Mouse (Mus musculus): Measurements from ENCODE around the gene Cdkn1b.

The Cdkn1b gene

DNA sequence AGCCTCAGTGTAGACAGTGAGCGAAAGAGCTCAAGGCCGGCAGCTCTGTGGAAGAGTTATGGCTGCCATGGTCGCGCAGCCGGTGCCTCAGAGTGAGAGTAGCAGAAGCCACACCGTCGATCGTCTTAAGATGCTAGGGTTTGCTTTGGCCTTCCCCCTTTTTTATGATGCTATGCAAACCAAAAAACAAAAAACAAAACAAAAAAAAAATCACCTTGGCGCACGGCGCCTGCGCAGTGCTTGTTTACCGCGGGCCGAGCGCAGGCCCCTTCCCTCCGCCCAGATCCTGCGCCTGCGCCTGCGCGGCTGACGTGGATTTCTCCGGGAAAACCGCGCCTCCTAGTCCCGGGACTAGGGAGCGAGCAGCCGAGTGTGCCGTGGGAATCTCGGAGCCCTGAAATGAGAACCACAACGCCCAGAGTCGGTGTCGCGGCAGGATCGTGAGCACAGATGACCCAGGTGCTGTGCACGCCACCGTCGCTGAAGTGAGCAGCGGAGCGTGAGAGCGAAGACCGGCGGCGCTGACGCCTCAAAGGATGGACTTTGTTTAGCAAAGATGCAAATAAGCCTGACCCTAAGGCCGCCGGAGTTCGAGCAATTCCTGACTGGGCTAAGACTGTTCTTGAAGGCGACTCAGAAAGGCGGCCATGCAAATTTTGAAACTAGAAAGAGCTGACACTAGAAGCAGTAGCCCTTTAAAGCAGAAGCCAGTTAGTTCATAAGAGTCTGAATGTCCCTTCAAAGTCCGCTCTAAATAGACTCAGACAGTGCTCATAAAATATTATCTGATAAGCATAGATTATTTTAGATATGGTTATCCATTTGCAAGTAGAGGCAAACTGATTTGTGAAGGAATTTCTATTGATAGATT lies 21.9 kb upstream of the Cdkn1b start, which contains the start of gene Gpr19:
Gene Gpr19 (minus strand): TSS at position 484 of the 871 bp plus-strand sequence.
- intact Hi-C loops (cut with DNase I) = loop anchor here (2.0 kb wide), 1 partner anchor 22 kb away; the partner anchor contains the start of gene Cdkn1b

DNA sequence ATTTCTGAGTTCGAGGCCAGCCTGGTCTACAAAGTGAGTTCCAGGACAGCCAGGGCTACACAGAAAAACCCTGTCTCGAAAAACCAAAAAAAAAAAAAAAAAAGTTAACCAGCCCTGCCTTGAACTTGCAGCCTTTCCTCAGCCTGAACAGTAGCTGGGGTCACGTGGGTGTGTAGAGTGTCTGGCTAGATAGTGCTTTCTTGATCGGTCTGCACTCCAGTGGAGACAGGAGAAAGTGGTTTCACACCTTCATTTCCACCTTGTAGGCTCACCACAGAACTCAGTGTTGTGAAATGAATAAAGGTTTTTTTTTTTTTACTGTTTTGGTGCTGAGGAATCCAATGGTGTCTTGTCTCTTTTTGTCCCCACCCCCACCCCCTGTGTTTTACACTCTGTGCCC lies 16.8 kb upstream of the Cdkn1b start:
- intact Hi-C loops (cut with DNase I) = no loop called here

DNA sequence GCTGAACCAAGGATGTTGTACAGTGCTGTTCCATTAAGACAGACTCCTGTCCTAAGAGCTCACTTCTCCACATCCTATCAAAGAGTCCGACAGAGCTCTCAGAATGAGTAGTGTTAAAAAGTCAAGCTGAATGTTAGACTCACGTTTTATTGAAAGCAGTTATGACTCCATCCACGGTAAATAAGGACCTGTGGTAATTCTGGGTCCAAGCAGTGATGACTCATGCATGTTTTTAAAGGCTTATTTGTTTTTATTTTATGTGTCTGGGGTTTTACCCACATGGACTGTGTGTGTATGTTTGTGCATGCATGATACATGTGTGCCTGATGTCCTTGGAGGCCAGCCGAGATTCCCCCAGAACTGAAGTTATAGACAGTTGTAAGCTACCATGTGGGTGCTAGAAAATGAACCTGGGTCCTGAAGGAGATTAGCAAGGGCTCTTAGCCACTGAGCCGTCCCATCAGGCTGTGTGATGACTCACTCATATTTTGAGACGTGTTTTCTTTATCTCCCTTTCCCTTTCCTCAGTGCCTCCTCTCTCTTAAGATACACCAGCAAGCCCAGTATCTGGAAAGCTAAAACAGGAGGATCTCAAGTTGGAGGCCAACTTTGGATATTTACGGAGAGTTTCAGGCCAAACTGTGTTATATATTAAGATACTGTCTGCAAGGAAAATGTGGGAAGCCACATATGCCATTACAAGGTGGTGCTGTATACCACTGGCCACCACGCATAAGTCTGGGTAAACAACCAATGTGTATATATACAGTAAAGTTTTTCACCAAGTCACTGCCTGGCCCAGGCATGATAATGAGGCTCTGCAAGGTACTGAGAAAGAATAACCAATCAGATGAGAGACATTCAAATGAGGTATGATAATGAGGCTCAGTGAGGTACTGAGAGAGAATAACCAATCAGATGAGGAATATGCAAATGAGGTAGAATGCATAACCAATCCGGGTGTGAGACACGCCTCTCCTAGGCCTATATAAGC lies 16.0 kb upstream of the Cdkn1b start:
- intact Hi-C loops (cut with DNase I) = no loop called here

DNA sequence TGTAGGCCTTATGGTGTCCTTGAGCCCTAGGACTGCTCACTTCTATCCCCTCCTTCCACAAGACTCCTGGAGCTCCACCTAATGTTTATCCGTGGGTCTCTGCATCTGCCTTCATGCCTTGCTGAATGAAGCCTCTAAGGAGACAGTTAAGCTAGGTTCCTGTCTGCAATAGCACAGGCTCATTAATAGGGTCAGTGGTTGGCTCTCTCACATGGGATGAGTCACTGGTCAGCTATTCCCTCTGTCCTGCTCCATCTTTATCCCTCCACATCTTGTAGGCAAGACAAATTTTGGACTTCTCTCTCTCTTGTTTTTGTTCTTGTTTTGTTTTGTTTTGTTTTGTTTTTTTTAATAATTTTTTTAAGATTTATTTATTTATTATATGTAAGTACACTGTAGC lies 14.4 kb upstream of the Cdkn1b start:
- intact Hi-C loops (cut with DNase I) = no loop called here

DNA sequence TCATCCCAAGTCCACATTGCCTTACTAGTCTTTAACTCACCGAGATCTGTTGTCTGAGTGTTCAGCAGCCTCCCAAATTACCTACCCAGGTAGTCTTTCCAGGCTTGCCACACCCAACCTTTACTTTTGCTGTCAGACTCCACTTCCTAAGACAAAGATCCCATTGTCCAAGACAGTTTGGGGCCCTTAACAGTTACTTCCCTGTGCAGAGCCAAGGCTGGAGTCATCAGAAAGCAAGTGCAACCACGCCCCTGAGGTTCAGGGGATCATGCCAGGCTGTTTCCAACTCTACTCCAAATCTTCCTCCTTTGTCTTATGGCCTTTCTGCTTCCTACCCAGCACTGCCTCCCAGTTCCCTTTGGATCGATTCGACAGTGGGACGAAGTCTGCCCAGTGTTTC lies 5.7 kb upstream of the Cdkn1b start:
- intact Hi-C loops (cut with DNase I) = no loop called here

DNA sequence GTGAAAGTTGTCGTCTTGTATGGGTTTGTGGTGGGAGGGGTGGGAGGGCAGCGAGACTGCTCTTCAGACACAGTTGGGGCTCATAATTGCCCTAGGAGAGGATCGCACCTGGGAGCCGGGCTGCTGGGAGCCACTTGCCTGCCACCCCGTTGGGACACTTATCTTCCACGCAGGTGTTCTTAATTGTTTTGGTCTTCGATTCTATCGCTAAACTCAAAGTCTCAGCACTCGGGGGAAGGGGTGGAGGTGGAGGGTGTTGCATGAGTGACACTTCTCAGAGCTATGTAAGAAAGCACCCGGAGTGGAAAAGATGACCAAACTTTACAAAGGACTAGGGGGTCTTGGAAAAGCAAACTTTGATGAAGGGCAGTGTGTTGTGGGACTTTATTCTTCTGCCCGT lies 3.6 kb upstream of the Cdkn1b start:
- intact Hi-C loops (cut with DNase I) = no loop called here

DNA sequence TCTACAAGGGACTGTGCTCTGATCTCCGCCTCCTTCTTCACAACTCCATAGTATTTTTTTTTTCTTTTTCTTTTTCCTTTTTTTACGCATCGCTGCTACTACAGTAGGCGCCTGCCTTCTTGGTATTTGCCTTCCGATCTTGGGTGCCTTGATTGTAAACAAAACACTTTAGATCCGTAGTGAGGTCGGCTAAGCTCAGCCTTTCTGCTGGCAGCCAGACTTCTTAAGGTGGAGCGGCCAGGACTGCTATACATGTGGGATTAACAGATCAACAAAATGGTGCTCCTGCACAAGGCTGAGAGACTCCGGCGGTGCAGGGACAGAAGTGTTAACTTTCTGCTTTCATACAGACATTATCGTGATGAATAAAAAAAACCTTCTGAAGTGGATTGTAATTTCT lies 3.1 kb upstream of the Cdkn1b start:
- intact Hi-C loops (cut with DNase I) = no loop called here

DNA sequence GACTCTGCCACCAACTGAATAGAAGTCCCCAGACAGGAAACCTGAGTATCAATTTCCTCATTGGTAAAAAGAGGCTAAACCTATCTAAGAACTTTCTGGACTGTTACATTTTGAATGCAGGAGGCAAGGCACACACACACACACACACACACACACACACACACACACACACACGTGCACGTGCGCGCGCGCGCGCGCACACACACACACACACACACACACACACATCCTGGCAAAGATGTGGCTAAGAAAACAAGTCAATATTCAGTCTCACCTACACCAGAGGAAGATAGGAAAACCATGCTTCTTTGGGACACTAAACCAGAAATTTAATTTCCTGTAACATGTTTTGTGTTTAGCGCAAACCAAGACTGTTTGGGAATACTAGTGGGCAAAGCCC lies 1.4 kb upstream of the Cdkn1b start:
- intact Hi-C loops (cut with DNase I) = no loop called here

DNA sequence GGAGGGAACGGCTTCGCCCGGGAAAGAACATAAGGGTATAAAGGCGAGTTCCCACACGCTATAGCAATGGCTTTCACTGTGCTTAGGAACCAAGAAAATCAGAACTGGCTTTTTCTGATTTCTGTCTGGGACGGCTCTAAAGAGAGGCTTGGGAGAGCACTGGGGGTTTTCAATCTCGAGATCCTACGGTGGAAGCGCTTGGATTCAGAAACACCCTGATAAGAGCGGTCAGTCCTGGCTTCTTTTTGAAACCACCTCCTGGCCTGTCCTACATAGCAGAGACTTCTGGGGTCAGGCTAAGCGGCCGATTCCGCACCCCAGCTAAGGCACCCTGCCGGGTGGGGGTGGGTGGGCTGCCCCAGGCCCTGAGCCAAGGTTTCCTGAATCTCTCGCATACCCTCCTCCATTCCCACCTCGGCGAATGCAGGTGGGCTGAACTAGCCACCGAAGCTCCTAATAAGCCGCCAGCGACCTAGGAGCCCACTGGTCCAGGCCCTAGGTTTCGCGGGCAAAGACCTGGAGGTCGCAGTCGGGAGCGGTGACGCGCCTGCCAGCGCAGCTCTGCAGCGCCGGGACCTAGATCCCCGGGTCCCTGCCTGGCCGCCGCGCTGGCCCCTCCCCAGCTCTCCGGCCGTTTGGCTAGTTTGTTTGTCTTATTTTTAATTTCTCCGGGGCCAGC lies 551 bp upstream of the Cdkn1b start:
- intact Hi-C loops (cut with DNase I) = loop anchor here (2.0 kb wide), 1 partner anchor 21 kb away; the partner anchor contains the start of gene Gpr19

DNA sequence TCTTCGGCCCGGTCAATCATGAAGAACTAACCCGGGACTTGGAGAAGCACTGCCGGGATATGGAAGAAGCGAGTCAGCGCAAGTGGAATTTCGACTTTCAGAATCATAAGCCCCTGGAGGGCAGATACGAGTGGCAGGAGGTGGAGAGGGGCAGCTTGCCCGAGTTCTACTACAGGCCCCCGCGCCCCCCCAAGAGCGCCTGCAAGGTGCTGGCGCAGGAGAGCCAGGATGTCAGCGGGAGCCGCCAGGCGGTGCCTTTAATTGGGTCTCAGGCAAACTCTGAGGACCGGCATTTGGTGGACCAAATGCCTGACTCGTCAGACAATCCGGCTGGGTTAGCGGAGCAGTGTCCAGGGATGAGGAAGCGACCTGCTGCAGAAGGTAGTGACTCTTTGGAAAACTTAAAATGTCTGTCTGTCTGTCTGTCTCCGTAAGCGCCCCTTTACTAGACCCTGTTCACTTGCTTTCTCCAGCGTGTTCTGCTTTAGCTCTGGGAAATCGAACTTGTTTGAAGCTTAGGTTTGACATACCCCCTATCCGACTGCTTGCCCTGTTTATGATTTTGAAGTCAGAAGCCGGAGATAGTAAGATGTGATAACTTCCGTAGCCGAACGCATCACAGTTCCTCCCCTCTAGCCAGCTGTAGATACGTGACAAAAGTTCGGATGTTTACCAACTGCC lies 953 bp downstream of the Cdkn1b start:
- intact Hi-C loops (cut with DNase I) = loop anchor here (2.0 kb wide), 1 partner anchor 22 kb away; the partner anchor contains the start of gene Gpr19

DNA sequence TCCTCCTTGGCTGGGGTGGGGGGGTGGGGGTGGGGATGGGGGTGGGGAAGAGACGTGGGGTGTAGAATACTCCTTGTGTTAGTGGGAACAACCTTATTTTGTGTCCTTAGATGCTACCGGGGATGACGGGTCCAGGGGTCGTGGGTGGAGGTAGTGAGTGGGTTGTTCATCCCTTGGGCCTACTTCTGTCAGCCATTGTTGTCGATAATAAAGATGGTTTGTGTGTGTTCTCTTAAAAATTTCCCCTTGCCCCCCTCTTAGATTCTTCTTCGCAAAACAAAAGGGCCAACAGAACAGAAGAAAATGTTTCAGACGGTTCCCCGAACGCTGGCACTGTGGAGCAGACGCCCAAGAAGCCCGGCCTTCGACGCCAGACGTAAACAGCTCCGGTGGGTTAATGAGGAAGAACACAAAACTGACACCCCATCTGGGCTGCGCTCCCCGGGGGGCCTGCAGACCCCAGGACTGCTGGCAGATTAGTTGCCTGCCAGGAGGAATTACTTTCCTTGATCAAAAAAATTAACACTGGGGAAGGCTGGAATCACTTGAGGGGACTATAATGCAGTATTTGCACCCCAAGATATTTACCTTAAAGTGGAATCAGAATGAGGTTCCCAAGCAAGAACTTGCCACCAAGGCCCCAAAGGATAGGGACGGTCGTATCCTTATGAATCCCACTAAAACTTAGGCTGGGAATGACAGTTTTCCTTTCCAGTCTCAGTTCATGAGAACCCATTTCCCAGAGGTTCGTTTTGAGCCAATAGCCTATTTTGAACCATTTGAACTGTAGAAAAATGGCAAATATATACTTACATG lies 1.7 kb downstream of the Cdkn1b start:
- intact Hi-C loops (cut with DNase I) = loop anchor here (2.0 kb wide), 1 partner anchor 23 kb away; the partner anchor contains the start of gene Gpr19

DNA sequence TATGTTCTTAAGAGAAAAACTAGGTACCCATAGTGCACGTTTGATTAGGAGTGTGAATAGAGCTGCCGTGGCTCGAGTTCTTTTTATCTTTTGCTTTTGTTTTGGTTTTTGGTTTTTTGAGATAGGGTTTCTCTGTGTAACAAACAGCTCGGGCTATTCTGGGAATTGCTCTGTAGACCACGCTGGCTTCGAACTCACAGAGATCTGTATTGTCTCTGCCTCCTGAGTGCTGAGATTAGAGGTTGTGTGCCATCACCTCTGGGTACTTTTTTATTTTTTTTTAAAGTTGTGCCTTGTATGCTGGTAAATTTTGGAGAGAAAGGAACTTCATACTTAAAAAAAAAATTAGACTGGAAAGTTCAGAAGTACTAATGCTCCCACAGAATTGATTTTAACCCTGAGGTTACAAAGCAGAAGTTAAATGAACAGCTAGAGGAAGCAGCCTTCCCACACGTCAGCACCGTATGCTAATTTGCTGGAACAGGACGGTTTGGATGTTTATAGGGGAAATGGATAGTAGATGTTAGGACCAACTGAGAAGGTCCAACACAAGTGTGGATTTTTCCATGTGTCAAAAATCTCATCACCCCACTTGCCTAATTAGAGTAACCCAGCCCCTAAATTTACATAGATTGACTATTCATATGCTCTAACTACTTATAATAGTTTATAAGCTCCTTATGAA lies 2.5 kb downstream of the Cdkn1b start:
- intact Hi-C loops (cut with DNase I) = no loop called here

DNA sequence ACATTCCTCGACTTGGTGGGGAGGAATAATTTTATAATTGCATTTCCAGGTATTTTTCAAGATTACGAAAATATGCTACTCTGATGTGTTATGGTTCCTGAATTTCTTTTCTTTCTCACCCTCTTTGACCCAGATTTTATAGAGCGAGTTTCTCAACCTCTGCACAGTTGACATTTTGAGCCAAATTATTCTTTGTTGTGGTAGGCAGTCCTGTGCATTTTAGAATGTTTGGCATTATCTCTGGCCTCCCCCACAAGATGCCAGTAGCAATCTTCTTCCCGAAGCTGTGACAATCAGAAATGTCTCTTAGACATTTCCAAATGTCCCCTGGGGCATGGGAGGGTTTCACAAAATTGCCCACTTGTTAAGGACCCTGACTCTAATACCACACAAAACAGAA lies 3.5 kb downstream of the Cdkn1b start:
- intact Hi-C loops (cut with DNase I) = no loop called here

DNA sequence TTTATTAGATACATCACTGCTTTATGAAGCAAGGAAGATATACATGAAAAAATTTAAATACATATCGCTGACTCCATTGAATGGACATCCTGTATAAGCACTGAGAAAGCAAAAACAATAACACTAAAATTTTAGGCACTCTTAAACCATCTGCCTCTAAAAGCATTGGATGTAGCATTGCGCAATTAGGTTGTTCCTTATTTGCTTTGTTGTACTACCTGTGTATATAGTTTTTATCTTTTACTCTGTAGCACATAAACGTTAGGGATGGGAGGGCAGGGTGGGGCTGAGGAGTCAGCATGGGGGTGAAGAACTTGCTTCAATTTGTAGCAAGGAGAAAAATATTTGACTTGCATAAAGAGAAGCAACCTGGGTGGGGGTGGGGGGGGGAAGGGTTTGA lies 4.1 kb downstream of the Cdkn1b start:
- intact Hi-C loops (cut with DNase I) = no loop called here

DNA sequence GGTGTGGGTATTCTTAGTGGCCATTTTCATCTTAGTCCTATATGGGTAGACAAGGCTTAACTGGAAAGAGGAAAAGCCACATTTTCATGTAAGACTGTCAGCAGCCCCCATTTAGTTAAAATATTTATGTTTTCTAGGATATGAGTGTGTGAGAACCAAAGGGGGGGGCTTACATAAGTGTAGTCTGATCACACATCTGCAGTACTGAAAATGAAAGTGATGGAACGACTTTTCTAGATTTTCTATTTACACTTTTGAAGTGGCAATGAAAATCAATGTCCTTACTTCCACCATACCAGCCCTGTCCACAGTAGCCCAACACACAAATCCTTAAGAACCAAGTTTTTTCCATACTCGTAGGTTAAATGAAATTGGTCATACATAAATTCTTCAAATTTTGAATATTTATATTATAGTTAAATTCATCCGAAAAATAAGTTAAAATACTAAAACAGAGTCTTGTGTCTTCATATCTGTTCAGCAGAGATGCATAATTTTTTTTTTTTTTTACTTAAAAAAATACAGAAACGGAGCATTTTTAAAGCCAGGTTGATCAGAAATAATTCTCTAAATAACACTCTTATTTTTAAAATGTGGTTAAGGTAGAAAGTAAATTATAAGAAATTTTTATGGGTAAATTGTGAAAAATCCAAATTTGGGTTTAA lies 5.6 kb downstream of the Cdkn1b start:
- intact Hi-C loops (cut with DNase I) = no loop called here

DNA sequence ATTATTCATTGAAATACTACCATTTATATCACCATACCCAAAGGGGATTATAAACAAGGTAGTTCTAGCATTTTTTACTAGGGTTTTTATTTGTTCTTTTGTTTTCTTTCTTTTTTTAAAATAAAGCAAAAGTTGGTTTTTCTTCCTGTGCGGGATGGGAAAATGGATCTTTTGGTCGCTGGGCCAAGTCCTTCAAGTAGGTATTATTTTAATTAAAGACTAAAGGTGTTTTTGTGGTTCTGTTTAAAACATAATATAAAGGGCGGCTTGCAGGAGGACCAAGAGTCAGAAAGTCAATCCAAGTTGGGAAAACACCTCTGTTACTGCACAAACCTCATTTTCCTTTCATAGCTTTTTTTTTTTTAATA lies 6.1 kb downstream of the Cdkn1b start:
- intact Hi-C loops (cut with DNase I) = no loop called here

DNA sequence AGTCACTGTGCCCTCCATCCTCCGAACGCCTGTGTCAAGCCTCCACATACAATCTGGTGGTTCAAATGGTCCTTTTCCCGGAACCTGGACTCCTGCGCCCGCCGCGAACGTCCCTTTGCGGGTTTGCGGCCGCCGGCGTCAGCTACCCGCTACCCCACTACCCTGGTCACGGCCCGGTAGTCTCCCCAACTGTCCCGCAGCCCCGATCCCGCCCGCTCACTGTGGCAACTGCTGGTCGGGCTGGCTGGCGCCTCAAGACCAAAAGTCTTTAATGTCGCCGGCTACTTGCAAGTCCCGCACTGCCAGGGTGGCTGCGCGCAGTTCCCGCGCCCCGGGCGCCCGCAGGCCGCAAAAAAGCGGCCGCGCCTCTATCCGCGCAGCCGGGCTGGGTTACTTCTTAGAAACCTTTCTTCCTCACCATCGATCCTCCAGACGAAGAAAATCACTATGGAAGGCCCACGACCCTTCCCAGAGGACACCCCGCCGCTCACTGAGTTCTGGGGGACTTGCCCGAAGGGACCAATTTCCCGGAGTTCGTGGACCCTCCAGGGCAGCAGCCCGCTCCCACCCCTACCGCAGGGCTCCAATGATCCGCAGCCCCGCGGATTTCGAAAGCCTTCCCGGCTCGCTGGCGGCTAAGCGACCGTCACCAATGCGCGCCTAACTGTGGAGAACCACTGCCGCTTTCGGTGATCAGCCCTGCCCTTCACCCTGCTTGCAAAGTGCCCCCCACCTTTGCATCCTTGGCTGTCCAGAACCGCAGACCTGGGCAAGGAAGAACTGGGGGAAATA lies 6.8 kb downstream of the Cdkn1b start:
- intact Hi-C loops (cut with DNase I) = no loop called here

DNA sequence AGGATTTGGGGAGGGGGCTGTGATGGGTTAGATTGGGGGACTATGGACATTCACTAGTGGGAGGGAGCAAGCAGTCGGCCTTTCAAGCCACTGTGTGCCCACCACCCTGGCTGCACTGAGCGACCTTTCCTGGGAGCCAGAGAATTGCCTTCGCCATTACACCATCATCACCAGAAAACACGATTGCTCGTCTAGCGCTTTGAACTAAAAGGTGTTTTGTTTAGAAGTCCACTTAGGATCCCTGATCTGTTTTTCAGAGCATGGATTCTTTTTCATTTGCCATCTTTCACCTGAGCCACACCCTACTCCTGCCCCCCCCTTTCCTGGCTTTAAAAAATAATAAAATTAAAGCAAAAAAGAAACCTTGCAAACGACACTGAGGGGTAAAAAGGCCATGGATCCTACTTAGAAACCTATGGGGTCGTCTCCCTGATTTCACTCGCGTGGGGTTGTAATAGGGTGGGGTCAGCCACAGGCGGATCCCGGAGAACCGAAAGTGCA lies 7.4 kb downstream of the Cdkn1b start:
- intact Hi-C loops (cut with DNase I) = no loop called here

Data from adrenal gland (tissue).